Mouse (Mus musculus) heart, adult 2 months (tissue): ENCODE results near the gene Prss42.

Experiments used
- CTCF ChIP-seq: fragments of 200-600 bp; IDR thresholded peaks from 2 replicates; pipeline ENCODE4 v1.8.1; 2022; ENCODE audit warnings: antibody characterized with exemption, mild to moderate bottlenecking, moderate library complexity
- EP300 ChIP-seq: fragments of 200-500 bp; IDR thresholded peaks from 2 replicates; pipeline ENCODE4 v1.6.1; 2011; ENCODE audit warnings: low read depth, low read length, control low read depth; ENCODE audit not compliant: insufficient read depth
- POLR2A ChIP-seq: fragments of 200-500 bp; IDR thresholded peaks from 2 replicates; pipeline ENCODE4 v1.6.1; 2011; ENCODE audit warnings: mild to moderate bottlenecking, low read depth, low read length, control low read depth; ENCODE audit not compliant: insufficient read depth

GRCm38 (mm10) chr9:110797866-110798265, at the start of gene Prss42:
- TF ChIP-seq CTCF (no peak), EP300 (no peak), POLR2A (no peak)
